Mouse (Mus musculus): Measurements from ENCODE around the gene Alkbh4. TPM values are rescaled to one million over a fixed set of nuclear protein-coding genes. Genes with fewer than 3 reads are reported as not detected.
"Not testable (repeated sequence)": the region's sequence is repeated elsewhere in the genome, so short reads cannot be mapped to it uniquely, and the experiment has no call there.

The Alkbh4 gene
- polyA plus RNA-seq, 1 experiment from 2014 or later, result 26.3 TPM

- WGBS, result 45% methylated on average over 4 of the region's 4 CpGs
- peaks cover 26% of the 10 kb centered on the region for H3K4me1 ChIP-seq
- not testable (repeated sequence) for H3K27ac ChIP-seq (replicated peaks); H3K4me3 ChIP-seq; H3K9me3 ChIP-seq; DNase-seq (ENCODE audit: low spot score); H3K27me3 ChIP-seq (replicated peaks; ENCODE audit: low read depth, poor library complexity, severe bottlenecking)
- peaks cover 12% of the 10 kb centered on the region for H3K36me3 ChIP-seq (replicated peaks)
Measured at GRCm38 (mm10) chr5:136113546-136113945, 22.4 kb upstream of the Alkbh4 start.

GRCm38 (mm10) chr5:136115891-136116783, 19.8 kb upstream of the Alkbh4 start, which contains the start of gene Polr2j:
TSS of gene Polr2j (plus strand) at chr5:136116631.
- H3K27ac ChIP-seq (replicated peaks), result peak within 1 kb of the TSS; percentile 92
- 3% methylated on average over 42 of the region's 42 CpGs for WGBS
- peaks cover 26% of the 10 kb centered on the region for H3K4me1 ChIP-seq
- peak within 1 kb of the TSS; percentile 98 for H3K4me3 ChIP-seq
- peak; percentile 98 for DNase-seq (ENCODE audit: low spot score)
- no peaks in the 10 kb centered on the region for H3K9me3 ChIP-seq
- H3K27me3 ChIP-seq (replicated peaks; ENCODE audit: low read depth, poor library complexity, severe bottlenecking), result no peaks in the 10 kb centered on the region
- peaks cover 38% of the 10 kb centered on the region for H3K36me3 ChIP-seq (replicated peaks)

GRCm38 (mm10) chr5:136116784-136117112, 19.2 kb upstream of the Alkbh4 start:
- H3K27me3 ChIP-seq (replicated peaks; ENCODE audit: low read depth, poor library complexity, severe bottlenecking), result no peaks in the 10 kb centered on the region
- no peak for DNase-seq (ENCODE audit: low spot score)
- H3K9me3 ChIP-seq, result no peaks in the 10 kb centered on the region
- H3K4me3 ChIP-seq, result peak overlapping the region; percentile 98
- H3K36me3 ChIP-seq (replicated peaks), result peaks cover 44% of the 10 kb centered on the region
- H3K27ac ChIP-seq (replicated peaks), result peak overlapping the region; percentile 92
- peaks cover 26% of the 10 kb centered on the region for H3K4me1 ChIP-seq
- under 1% methylated on average over 22 of the region's 22 CpGs for WGBS

GRCm38 (mm10) chr5:136122165-136122564, 13.8 kb upstream of the Alkbh4 start:
- no peak overlapping the region for H3K4me3 ChIP-seq
- peaks cover 15% of the 10 kb centered on the region for H3K4me1 ChIP-seq
- H3K27me3 ChIP-seq (replicated peaks; ENCODE audit: low read depth, poor library complexity, severe bottlenecking), result no peaks in the 10 kb centered on the region
- WGBS, result 90% methylated on average over 10 of the region's 10 CpGs
- H3K27ac ChIP-seq (replicated peaks), result no peak overlapping the region
- H3K36me3 ChIP-seq (replicated peaks), result peaks cover 89% of the 10 kb centered on the region
- DNase-seq (ENCODE audit: low spot score), result no peak
- no peaks in the 10 kb centered on the region for H3K9me3 ChIP-seq

GRCm38 (mm10) chr5:136136292-136136990, 495 bp downstream of the Alkbh4 start:
- DNase-seq (ENCODE audit: low spot score), result peak; percentile 33
- Histone ChIP-seq H3K27ac (replicated peaks) (peak overlapping the region; percentile 87), H3K36me3 (replicated peaks) (peaks cover 66% of the 10 kb centered on the region), H3K9me3 (no peaks in the 10 kb centered on the region), H3K4me1 (peaks cover 22% of the 10 kb centered on the region), H3K4me3 (peak overlapping the region; percentile 70), H3K27me3 (replicated peaks; ENCODE audit: low read depth, poor library complexity, severe bottlenecking) (no peaks in the 10 kb centered on the region)
- 7% methylated on average over 20 of the region's 20 CpGs for WGBS

GRCm38 (mm10) chr5:136137658-136138274, 1.8 kb downstream of the Alkbh4 start:
- Histone ChIP-seq H3K27ac (replicated peaks) (no peak overlapping the region), H3K9me3 (0 out of 2 replicates have a peak, but pooled peaks cover 3% of the 10 kb centered on the region), H3K4me3 (peak overlapping the region; percentile 70; the same call in 1 of the 2 replicates), H3K36me3 (replicated peaks) (peaks cover 68% of the 10 kb centered on the region), H3K4me1 (peaks cover 22% of the 10 kb centered on the region), H3K27me3 (replicated peaks; ENCODE audit: low read depth, poor library complexity, severe bottlenecking) (no peaks in the 10 kb centered on the region)
- WGBS, result 75% methylated on average over 13 of the region's 13 CpGs
- DNase-seq (ENCODE audit: low spot score), result peak; percentile 53

GRCm38 (mm10) chr5:136139393-136139792, 3.4 kb downstream of the Alkbh4 start:
- no peak for DNase-seq (ENCODE audit: low spot score)
- WGBS, result 95% methylated on average over 13 of the region's 13 CpGs

GRCm38 (mm10) chr5:136140057-136140482, 4.1 kb downstream of the Alkbh4 start:
- H3K4me1 ChIP-seq, result peaks cover 13% of the 10 kb centered on the region
- no peak overlapping the region for H3K27ac ChIP-seq (replicated peaks)
- H3K27me3 ChIP-seq (replicated peaks; ENCODE audit: low read depth, poor library complexity, severe bottlenecking), result no peaks in the 10 kb centered on the region
- H3K36me3 ChIP-seq (replicated peaks), result peaks cover 50% of the 10 kb centered on the region
- H3K4me3 ChIP-seq, result no peak overlapping the region
- WGBS, result 95% methylated on average over 10 of the region's 10 CpGs
- DNase-seq (ENCODE audit: low spot score), result no peak
- peaks cover 7% of the 10 kb centered on the region; the same call in 1 of the 2 replicates for H3K9me3 ChIP-seq

More at GRCm38 (mm10) chr5:136139393-136139792, 3.4 kb downstream of the Alkbh4 start:
- Histone ChIP-seq H3K36me3 (replicated peaks) (peaks cover 52% of the 10 kb centered on the region), H3K9me3 (peaks cover 7% of the 10 kb centered on the region; the same call in 1 of the 2 replicates), H3K27me3 (replicated peaks; ENCODE audit: low read depth, poor library complexity, severe bottlenecking) (no peaks in the 10 kb centered on the region), H3K4me3 (no peak overlapping the region), H3K4me1 (peaks cover 20% of the 10 kb centered on the region), H3K27ac (replicated peaks) (no peak overlapping the region)

- H3K9me3 ChIP-seq, result peaks cover 7% of the 10 kb centered on the region; the same call in 1 of the 2 replicates
- WGBS, result 83% methylated on average over 5 of the region's 5 CpGs
- no peak overlapping the region for H3K27ac ChIP-seq (replicated peaks)
Measured at GRCm38 (mm10) chr5:136142746-136143145, 6.8 kb downstream of the Alkbh4 start.

GRCm38 (mm10) chr5:136143161-136143755, 7.3 kb downstream of the Alkbh4 start:
- 91% methylated on average over 6 of the region's 6 CpGs for WGBS
- no peaks in the 10 kb centered on the region for H3K4me1 ChIP-seq
- H3K27me3 ChIP-seq (replicated peaks; ENCODE audit: low read depth, poor library complexity, severe bottlenecking), result no peaks in the 10 kb centered on the region
- H3K36me3 ChIP-seq (replicated peaks), result peaks cover 46% of the 10 kb centered on the region
- no peak for DNase-seq (ENCODE audit: low spot score)
- H3K27ac ChIP-seq (replicated peaks), result no peak overlapping the region
- no peak overlapping the region for H3K4me3 ChIP-seq
- peaks cover 7% of the 10 kb centered on the region; the same call in 1 of the 2 replicates for H3K9me3 ChIP-seq

More at GRCm38 (mm10) chr5:136142746-136143145, 6.8 kb downstream of the Alkbh4 start:
- Histone ChIP-seq H3K4me1 (no peaks in the 10 kb centered on the region), H3K27me3 (replicated peaks; ENCODE audit: low read depth, poor library complexity, severe bottlenecking) (no peaks in the 10 kb centered on the region), H3K36me3 (replicated peaks) (peaks cover 50% of the 10 kb centered on the region), H3K4me3 (no peak overlapping the region)
- no peak for DNase-seq (ENCODE audit: low spot score)

- DNase-seq (ENCODE audit: low spot score), result no peak
- no peak overlapping the region for H3K27ac ChIP-seq (replicated peaks)
- WGBS, result 79% methylated on average over 12 of the region's 12 CpGs
- H3K36me3 ChIP-seq (replicated peaks), result peaks cover 30% of the 10 kb centered on the region
- H3K27me3 ChIP-seq (replicated peaks; ENCODE audit: low read depth, poor library complexity, severe bottlenecking), result no peaks in the 10 kb centered on the region
- peaks cover 7% of the 10 kb centered on the region; the same call in 1 of the 2 replicates for H3K9me3 ChIP-seq
- H3K4me3 ChIP-seq, result no peak overlapping the region
- H3K4me1 ChIP-seq, result no peaks in the 10 kb centered on the region
Measured at GRCm38 (mm10) chr5:136144606-136145430, 8.9 kb downstream of the Alkbh4 start.

All from embryonic facial prominence, embryonic 10.5 days (tissue).